Mouse (Mus musculus): ENCODE results near the gene Ncs1. TPM values are rescaled to one million over a fixed set of nuclear protein-coding genes. Genes with fewer than 3 reads are reported as not detected.

The Ncs1 gene
- polyA plus RNA-seq, 1 experiment from 2014 or later: 17.4 TPM

DNA sequence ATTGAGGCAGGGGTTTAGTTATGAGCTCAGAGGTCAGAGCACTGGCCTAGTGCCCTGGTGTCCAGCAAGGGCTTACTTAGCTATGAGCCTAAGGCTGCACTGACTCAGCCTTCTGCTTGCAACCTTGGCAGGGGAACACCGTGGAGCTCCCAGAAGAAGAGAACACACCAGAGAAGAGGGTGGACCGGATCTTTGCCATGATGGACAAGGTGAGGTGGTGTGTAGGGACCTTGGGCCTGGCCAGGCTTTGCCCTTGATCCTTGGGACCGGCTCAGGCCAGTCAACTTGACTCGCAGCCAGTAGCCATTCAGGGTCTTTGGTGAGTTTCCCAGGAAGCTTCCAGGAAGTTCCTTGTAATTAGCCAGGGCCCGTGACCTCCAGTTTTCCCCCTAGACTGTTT lies 38.9 kb downstream of the Ncs1 start:
- no peaks in the 10 kb centered on the region for H3K9me3 ChIP-seq
- H3K27me3 ChIP-seq: no peaks in the 10 kb centered on the region
- no peak overlapping the region for H3K9ac ChIP-seq
- no peak overlapping the region for H3K4me2 ChIP-seq
- H3K4me3 ChIP-seq: no peak overlapping the region
- H3K27ac ChIP-seq: no peak overlapping the region
- H3K4me1 ChIP-seq: no peaks in the 10 kb centered on the region
- no peak for ATAC-seq (ENCODE audit: borderline replicate concordance, extremely low read depth, low FRiP score, low TSS enrichment)
- H3K36me3 ChIP-seq: no peaks in the 10 kb centered on the region
- 84% methylated on average over 5 of the region's 5 CpGs for WGBS

GRCm38 (mm10) chr2:31291421-31291820 lies 45.8 kb downstream of the Ncs1 start:
- Histone ChIP-seq H3K4me3 (no peak overlapping the region), H3K27ac (no peak overlapping the region), H3K9me3 (no peaks in the 10 kb centered on the region), H3K9ac (no peak overlapping the region), H3K4me2 (no peak overlapping the region), H3K36me3 (0 out of 2 replicates have a peak, but pooled peaks cover 3% of the 10 kb centered on the region), H3K4me1 (no peaks in the 10 kb centered on the region), H3K27me3 (no peaks in the 10 kb centered on the region)
- 11% methylated on average over 6 of the region's 6 CpGs for WGBS
- ATAC-seq (ENCODE audit: borderline replicate concordance, extremely low read depth, low FRiP score, low TSS enrichment): no peak

GRCm38 (mm10) chr2:31294985-31295384 lies 49.4 kb downstream of the Ncs1 start:
- H3K4me2 ChIP-seq: no peak overlapping the region
- ATAC-seq (ENCODE audit: borderline replicate concordance, extremely low read depth, low FRiP score, low TSS enrichment): no peak
- no peaks in the 10 kb centered on the region for H3K27me3 ChIP-seq
- H3K27ac ChIP-seq: no peak overlapping the region
- WGBS: 0% methylated on average over 4 of the region's 4 CpGs
- no peak overlapping the region for H3K9ac ChIP-seq
- no peak overlapping the region for H3K4me3 ChIP-seq
- H3K9me3 ChIP-seq: no peaks in the 10 kb centered on the region
- 0 out of 2 replicates have a peak, but pooled peaks cover 3% of the 10 kb centered on the region for H3K36me3 ChIP-seq
- no peaks in the 10 kb centered on the region for H3K4me1 ChIP-seq

GRCm38 (mm10) chr2:31296395-31296794 lies 50.8 kb downstream of the Ncs1 start:
- Histone ChIP-seq H3K4me2 (no peak overlapping the region), H3K4me1 (no peaks in the 10 kb centered on the region), H3K4me3 (no peak overlapping the region), H3K36me3 (0 out of 2 replicates have a peak, but pooled peaks cover 3% of the 10 kb centered on the region), H3K27ac (no peak overlapping the region), H3K27me3 (no peaks in the 10 kb centered on the region), H3K9me3 (no peaks in the 10 kb centered on the region), H3K9ac (no peak overlapping the region)
- ATAC-seq (ENCODE audit: borderline replicate concordance, extremely low read depth, low FRiP score, low TSS enrichment): no peak
- 72% methylated on average over 6 of the region's 6 CpGs for WGBS

GRCm38 (mm10) chr2:31297602-31298268 lies 52.1 kb downstream of the Ncs1 start:
- no peaks in the 10 kb centered on the region for H3K36me3 ChIP-seq
- ATAC-seq (ENCODE audit: borderline replicate concordance, extremely low read depth, low FRiP score, low TSS enrichment): peak; percentile 84; the same call in 1 of the 2 replicates
- H3K4me1 ChIP-seq: no peaks in the 10 kb centered on the region
- H3K9ac ChIP-seq: peak overlapping the region; percentile 25; the same call in 1 of the 2 replicates
- no peak overlapping the region for H3K27ac ChIP-seq
- H3K4me2 ChIP-seq: peak overlapping the region; percentile 54
- H3K27me3 ChIP-seq: no peaks in the 10 kb centered on the region
- peak overlapping the region; percentile 43 for H3K4me3 ChIP-seq
- WGBS: 3% methylated on average over 17 of the region's 17 CpGs
- H3K9me3 ChIP-seq: no peaks in the 10 kb centered on the region

DNA sequence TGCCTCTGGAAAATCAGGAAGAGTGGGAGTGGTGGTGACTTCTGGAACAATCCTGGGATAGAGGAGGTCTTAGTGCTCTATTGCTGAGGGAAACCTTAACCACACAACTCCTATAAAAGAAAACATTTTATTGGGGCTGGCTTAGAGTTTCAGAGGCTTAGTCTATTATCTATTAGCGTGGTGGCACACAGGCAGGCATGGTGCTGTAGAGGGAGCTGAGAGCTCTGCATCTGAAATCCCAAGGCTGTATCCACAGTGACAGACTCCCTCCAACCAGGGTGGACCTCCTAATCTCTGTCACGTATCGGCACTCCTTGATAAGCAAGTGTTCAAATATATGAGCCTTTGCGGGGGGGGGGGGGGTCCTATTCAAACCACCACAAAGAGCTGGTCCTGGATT lies 53.2 kb downstream of the Ncs1 start:
- no peak for ATAC-seq (ENCODE audit: borderline replicate concordance, extremely low read depth, low FRiP score, low TSS enrichment)
- Histone ChIP-seq H3K9ac (no peak overlapping the region), H3K9me3 (no peaks in the 10 kb centered on the region), H3K4me2 (peak overlapping the region; percentile 54; the same call in 1 of the 2 replicates), H3K36me3 (no peaks in the 10 kb centered on the region), H3K27me3 (peaks cover 5% of the 10 kb centered on the region; the same call in 1 of the 2 replicates), H3K4me1 (no peaks in the 10 kb centered on the region), H3K4me3 (0 out of 2 replicates have a peak overlapping the region, but pooled peaks have one; percentile 43), H3K27ac (no peak overlapping the region)
- 38% methylated on average over 4 of the region's 4 CpGs for WGBS

- no peak for ATAC-seq (ENCODE audit: borderline replicate concordance, extremely low read depth, low FRiP score, low TSS enrichment)
- WGBS: 25% methylated on average over 4 of the region's 4 CpGs
- Histone ChIP-seq H3K36me3 (no peaks in the 10 kb centered on the region), H3K27ac (no peak overlapping the region), H3K9ac (no peak overlapping the region), H3K4me1 (no peaks in the 10 kb centered on the region), H3K4me3 (no peak overlapping the region), H3K27me3 (peaks cover 5% of the 10 kb centered on the region; the same call in 1 of the 2 replicates), H3K9me3 (no peaks in the 10 kb centered on the region), H3K4me2 (peak overlapping the region; percentile 54; the same call in 1 of the 2 replicates)
These were observed 53.6 kb downstream of the Ncs1 start for GRCm38 (mm10) chr2:31299266-31299665.

DNA sequence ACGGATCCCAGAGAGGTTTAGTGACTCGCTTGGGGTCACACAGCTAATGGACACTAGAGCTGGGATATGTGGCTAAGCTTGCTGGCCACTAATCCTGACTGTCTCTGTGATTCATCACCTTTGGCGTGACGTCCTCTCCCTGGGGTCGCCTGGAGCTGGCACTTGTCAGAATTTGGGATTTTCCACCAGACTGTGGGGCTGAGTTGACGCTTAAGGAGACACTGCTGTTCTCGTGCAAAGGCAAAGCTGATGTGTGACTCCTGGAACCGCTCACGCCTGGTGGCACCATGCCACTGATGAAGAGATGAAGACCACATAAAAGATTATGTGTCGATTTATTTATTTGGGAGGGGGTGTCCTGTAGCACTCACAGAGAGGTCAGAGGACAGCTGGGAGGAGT lies 54.4 kb downstream of the Ncs1 start:
- no peak overlapping the region for H3K27ac ChIP-seq
- no peak overlapping the region for H3K4me3 ChIP-seq
- H3K9ac ChIP-seq: no peak overlapping the region
- H3K9me3 ChIP-seq: no peaks in the 10 kb centered on the region
- H3K27me3 ChIP-seq: peaks cover 5% of the 10 kb centered on the region; the same call in 1 of the 2 replicates
- H3K4me1 ChIP-seq: no peaks in the 10 kb centered on the region
- no peaks in the 10 kb centered on the region for H3K36me3 ChIP-seq
- no peak for ATAC-seq (ENCODE audit: borderline replicate concordance, extremely low read depth, low FRiP score, low TSS enrichment)
- no peak overlapping the region for H3K4me2 ChIP-seq
- 56% methylated on average over 10 of the region's 10 CpGs for WGBS

DNA sequence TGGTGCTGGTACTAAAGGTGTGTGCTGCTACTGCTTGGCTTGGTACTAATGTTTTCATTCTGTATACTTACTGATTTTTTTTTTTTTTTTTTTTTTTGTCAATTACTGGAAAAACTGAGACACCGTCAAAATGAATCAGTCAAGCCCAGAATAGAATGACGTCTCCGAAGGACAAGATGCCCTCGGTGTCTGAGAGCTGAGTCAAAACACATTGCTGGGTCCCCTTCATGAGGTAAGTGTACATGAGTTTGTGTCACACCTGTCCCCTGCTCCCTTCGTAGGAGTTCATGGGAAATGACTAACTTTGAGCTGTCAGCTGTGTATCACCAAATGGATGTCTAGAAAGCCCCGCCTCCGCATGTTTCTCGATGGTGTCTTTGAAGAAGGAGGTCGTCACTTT lies 57.6 kb downstream of the Ncs1 start:
- no peak for ATAC-seq (ENCODE audit: borderline replicate concordance, extremely low read depth, low FRiP score, low TSS enrichment)

DNA sequence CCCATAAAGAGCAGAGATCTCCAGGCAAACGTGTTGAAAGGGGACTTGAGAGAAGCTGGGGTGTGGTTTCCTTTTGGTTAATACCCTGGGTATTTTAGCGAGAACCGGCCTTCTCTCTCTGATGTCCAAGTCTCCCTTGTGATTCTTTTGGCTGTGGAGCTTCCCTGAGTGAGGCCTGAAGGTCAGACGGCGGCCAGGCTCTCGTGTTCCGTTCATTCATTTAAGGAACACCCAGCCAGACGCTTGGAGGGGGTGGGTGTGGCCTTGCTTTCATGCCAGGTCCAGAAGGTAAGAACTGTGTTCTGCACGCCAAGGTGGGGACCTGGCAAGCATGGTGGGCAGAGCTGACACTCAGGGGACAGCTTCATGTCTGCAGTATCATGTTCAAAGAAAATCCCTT lies 58.6 kb downstream of the Ncs1 start:
- 66% methylated on average over 9 of the region's 9 CpGs for WGBS
- no peaks in the 10 kb centered on the region for H3K9me3 ChIP-seq

More for the DNA sequence above, 57.6 kb downstream of the Ncs1 start:
- WGBS: 61% methylated on average over 9 of the region's 9 CpGs
- no peak overlapping the region for H3K9ac ChIP-seq
- no peaks in the 10 kb centered on the region for H3K4me1 ChIP-seq
- H3K9me3 ChIP-seq: no peaks in the 10 kb centered on the region
- H3K4me2 ChIP-seq: no peak overlapping the region
- H3K27ac ChIP-seq: no peak overlapping the region
- no peaks in the 10 kb centered on the region for H3K36me3 ChIP-seq
- H3K27me3 ChIP-seq: peaks cover 5% of the 10 kb centered on the region; the same call in 1 of the 2 replicates
- H3K4me3 ChIP-seq: no peak overlapping the region

DNA sequence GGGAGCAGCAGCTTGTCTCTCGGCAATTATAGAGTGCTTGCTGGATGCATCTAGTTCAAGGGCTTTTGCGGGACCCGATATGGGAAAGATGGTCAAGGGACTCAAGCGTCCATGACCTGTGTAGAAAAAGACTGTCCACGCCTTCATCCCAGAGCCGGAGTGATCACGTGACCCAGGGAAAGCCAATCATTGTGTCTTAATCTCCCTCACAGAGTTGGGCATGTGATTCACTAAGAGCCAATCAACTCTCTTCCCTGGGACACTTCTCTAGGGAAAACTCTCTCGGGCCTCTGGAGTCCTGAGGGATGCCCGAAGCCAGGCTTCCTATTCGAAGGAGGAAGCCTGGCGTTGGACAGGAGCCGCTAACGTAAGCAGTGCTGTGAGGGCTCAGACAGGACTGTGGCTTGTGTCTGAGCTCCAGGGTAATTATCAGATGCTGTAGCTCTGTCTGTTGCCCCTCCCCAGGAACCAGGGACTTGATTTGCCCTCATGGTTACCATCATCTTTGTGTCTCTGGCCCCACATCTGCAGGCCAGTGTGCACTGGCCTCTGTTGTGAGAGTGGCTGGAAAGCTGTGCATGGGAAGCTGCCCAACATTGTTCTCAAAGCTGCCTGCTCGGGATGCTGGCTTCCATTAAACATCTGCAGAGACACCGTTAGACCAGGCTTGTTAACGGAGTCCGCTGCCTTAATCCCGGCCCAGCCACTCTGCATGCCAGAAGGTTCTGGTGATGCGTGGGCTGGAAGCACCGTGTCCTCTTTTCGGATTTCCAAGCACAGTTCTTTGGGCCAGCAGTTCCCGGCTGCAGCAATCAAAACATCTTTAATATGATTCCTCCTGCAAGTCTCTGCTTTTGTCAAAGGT lies 59.4 kb downstream of the Ncs1 start:
- peaks cover 13% of the 10 kb centered on the region; the same call in 1 of the 2 replicates for H3K27me3 ChIP-seq
- no peak for ATAC-seq (ENCODE audit: borderline replicate concordance, extremely low read depth, low FRiP score, low TSS enrichment)

More for the DNA sequence above, 58.6 kb downstream of the Ncs1 start:
- no peak overlapping the region for H3K4me2 ChIP-seq
- H3K4me1 ChIP-seq: no peaks in the 10 kb centered on the region
- H3K36me3 ChIP-seq: no peaks in the 10 kb centered on the region
- H3K4me3 ChIP-seq: no peak overlapping the region
- no peak overlapping the region for H3K27ac ChIP-seq
- peaks cover 5% of the 10 kb centered on the region; the same call in 1 of the 2 replicates for H3K27me3 ChIP-seq
- ATAC-seq (ENCODE audit: borderline replicate concordance, extremely low read depth, low FRiP score, low TSS enrichment): no peak
- no peak overlapping the region for H3K9ac ChIP-seq

DNA sequence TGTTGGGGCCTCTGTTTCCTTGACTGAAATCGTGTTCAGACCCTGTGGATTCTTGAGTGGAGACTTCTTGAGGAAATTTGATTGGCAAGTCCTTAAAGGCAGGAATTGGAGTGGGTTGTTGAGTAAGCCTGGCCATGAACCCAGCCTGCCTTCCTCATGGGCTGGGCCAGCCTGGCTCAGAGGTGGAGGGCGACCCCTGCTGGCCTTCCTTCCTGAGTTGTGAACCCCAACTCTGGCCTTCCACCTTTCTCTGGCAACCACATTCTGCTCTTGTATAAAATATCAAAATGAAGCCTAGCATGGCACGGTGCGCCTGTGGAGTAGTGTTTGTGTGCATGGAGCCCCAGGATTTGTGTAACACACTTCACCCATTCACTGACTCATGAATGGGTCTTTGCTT lies 60.1 kb downstream of the Ncs1 start:
- H3K27ac ChIP-seq: no peak overlapping the region
- no peaks in the 10 kb centered on the region for H3K9me3 ChIP-seq
- no peak overlapping the region for H3K9ac ChIP-seq
- H3K27me3 ChIP-seq: peaks cover 20% of the 10 kb centered on the region; the same call in 1 of the 2 replicates
- H3K4me1 ChIP-seq: no peaks in the 10 kb centered on the region
- ATAC-seq (ENCODE audit: borderline replicate concordance, extremely low read depth, low FRiP score, low TSS enrichment): no peak
- H3K36me3 ChIP-seq: no peaks in the 10 kb centered on the region
- H3K4me3 ChIP-seq: no peak overlapping the region
- WGBS: 37% methylated on average over 4 of the region's 4 CpGs
- H3K4me2 ChIP-seq: no peak overlapping the region

More for the DNA sequence above, 59.4 kb downstream of the Ncs1 start:
- H3K36me3 ChIP-seq: no peaks in the 10 kb centered on the region
- no peak overlapping the region for H3K9ac ChIP-seq
- no peak overlapping the region for H3K4me3 ChIP-seq
- H3K4me2 ChIP-seq: no peak overlapping the region
- no peaks in the 10 kb centered on the region for H3K4me1 ChIP-seq
- H3K9me3 ChIP-seq: no peaks in the 10 kb centered on the region
- WGBS: 75% methylated on average over 22 of the region's 22 CpGs
- no peak overlapping the region for H3K27ac ChIP-seq
